Mouse (Mus musculus): Measurements from ENCODE around the gene Exo1. TPM values are rescaled to one million over a fixed set of nuclear protein-coding genes. Genes with fewer than 3 reads are reported as not detected.

The Exo1 gene
- polyA plus RNA-seq, 1 experiment: 0.61 TPM

GRCm38 (mm10) chr1:175943168-175943567 is 62.8 kb downstream of the Exo1 start:
- H3K4me1 ChIP-seq (ENCODE audit: control insufficient read depth, insufficient read depth, low read length): no peaks in the 10 kb centered on the region
- no peak overlapping the region for H3K4me3 ChIP-seq (ENCODE audit: insufficient read depth, low read length)
- H3K27ac ChIP-seq (ENCODE audit: insufficient read depth, low read length): no peak overlapping the region
- TF ChIP-seq CTCF (IDR thresholded peaks at IDR 0.05; ENCODE audit: extremely low read depth, insufficient read depth, low read length): no peak
- TF ChIP-seq POLR2A (IDR thresholded peaks at IDR 0.05; ENCODE audit: extremely low read depth, insufficient read depth, low read length): no peak

- no peak overlapping the region for H3K4me3 ChIP-seq (ENCODE audit: insufficient read depth, low read length)
- TF ChIP-seq CTCF (IDR thresholded peaks at IDR 0.05; ENCODE audit: extremely low read depth, insufficient read depth, low read length) (no peak), POLR2A (IDR thresholded peaks at IDR 0.05; ENCODE audit: extremely low read depth, insufficient read depth, low read length) (no peak)
- no peak overlapping the region for H3K27ac ChIP-seq (ENCODE audit: insufficient read depth, low read length)
- H3K4me1 ChIP-seq (ENCODE audit: control insufficient read depth, insufficient read depth, low read length): no peaks in the 10 kb centered on the region
These were observed 66.4 kb downstream of the Exo1 start for GRCm38 (mm10) chr1:175946718-175947315.

- no peak overlapping the region for H3K27ac ChIP-seq (ENCODE audit: insufficient read depth, low read length)
- no peak overlapping the region for H3K4me3 ChIP-seq (ENCODE audit: insufficient read depth, low read length)
- TF ChIP-seq CTCF (IDR thresholded peaks at IDR 0.05; ENCODE audit: extremely low read depth, insufficient read depth, low read length): no peak
- TF ChIP-seq POLR2A (IDR thresholded peaks at IDR 0.05; ENCODE audit: extremely low read depth, insufficient read depth, low read length): no peak
- H3K4me1 ChIP-seq (ENCODE audit: control insufficient read depth, insufficient read depth, low read length): no peaks in the 10 kb centered on the region
These were observed 70.0 kb downstream of the Exo1 start for GRCm38 (mm10) chr1:175950421-175950820.

- Histone ChIP-seq H3K4me1 (ENCODE audit: control insufficient read depth, insufficient read depth, low read length) (no peaks in the 10 kb centered on the region), H3K27ac (ENCODE audit: insufficient read depth, low read length) (no peak overlapping the region), H3K4me3 (ENCODE audit: insufficient read depth, low read length) (no peak overlapping the region)
- TF ChIP-seq CTCF (IDR thresholded peaks at IDR 0.05; ENCODE audit: extremely low read depth, insufficient read depth, low read length) (no peak), POLR2A (IDR thresholded peaks at IDR 0.05; ENCODE audit: extremely low read depth, insufficient read depth, low read length) (no peak)
These were observed 70.5 kb downstream of the Exo1 start for GRCm38 (mm10) chr1:175950851-175951250.

- TF ChIP-seq CTCF (IDR thresholded peaks at IDR 0.05; ENCODE audit: extremely low read depth, insufficient read depth, low read length) (no peak), POLR2A (IDR thresholded peaks at IDR 0.05; ENCODE audit: extremely low read depth, insufficient read depth, low read length) (no peak)
These were observed 81.4 kb downstream of the Exo1 start for GRCm38 (mm10) chr1:175961786-175962185.

More at GRCm38 (mm10) chr1:175961786-175962185, 81.4 kb downstream of the Exo1 start:
- Histone ChIP-seq H3K4me3 (ENCODE audit: insufficient read depth, low read length) (no peak overlapping the region), H3K4me1 (ENCODE audit: control insufficient read depth, insufficient read depth, low read length) (no peaks in the 10 kb centered on the region), H3K27ac (ENCODE audit: insufficient read depth, low read length) (no peak overlapping the region)

Other genes with a start within 250 kb of the Exo1 start
- gene Opn3, start 187.8 kb upstream of the Exo1 start, polyA plus RNA-seq (2012; rRNA removed): 3.8 and 4.2 TPM in 2 replicates
- 3.4 and 3.5 TPM in 2 replicates for gene Chml, start 187.7 kb upstream of the Exo1 start, polyA plus RNA-seq (2012; rRNA removed)
- 0.02 TPM in 1 of 2 replicates, not detected in the other for gene Wdr64, start 182.0 kb upstream of the Exo1 start, polyA plus RNA-seq (2012; rRNA removed)
- gene Gm38100, start 39.7 kb downstream of the Exo1 start, polyA plus RNA-seq (2012; rRNA removed): 0.08 TPM in 1 of 2 replicates, not detected in the other
- gene Rbm8a2, start 98.5 kb downstream of the Exo1 start, polyA plus RNA-seq (2012; rRNA removed): 0.09 and 0.19 TPM in 2 replicates

All from cortical plate, adult 2 months (tissue).